Mouse (Mus musculus) neural tube, embryonic 14.5 days (tissue): ENCODE data around the gene Gm49396. TPM values are rescaled to one million over a fixed set of nuclear protein-coding genes. Genes with fewer than 3 reads are reported as not detected.

Experiments
- ATAC-seq: fragments of 200-750 bp; cut with Nextera tagmentation; 2 replicates; pipeline ENCODE4 v1.8.0; 2017; ENCODE audit warnings: low read depth, mild to moderate bottlenecking, moderate TSS enrichment, moderate library complexity
- H3K27ac ChIP-seq: fragments of 300-500 bp; sonication (generic); 2 replicates; pipeline ENCODE4 v1.5.1; 2014; ENCODE audit warnings: low read depth, mild to moderate bottlenecking, control low read depth, low read length, moderate library complexity, mixed read lengths
- H3K27me3 ChIP-seq: fragments of 300-500 bp; sonication (generic); 2 replicates; pipeline ENCODE4 v1.6.1; 2014; ENCODE audit warnings: low read length; ENCODE audit not compliant: control insufficient read depth, insufficient read depth
- H3K36me3 ChIP-seq: fragments of 300-500 bp; sonication (generic); 2 replicates; pipeline ENCODE4 v1.6.1; 2014; ENCODE audit warnings: low read length, mixed read lengths; ENCODE audit not compliant: control insufficient read depth, insufficient read depth
- H3K4me1 ChIP-seq: fragments of 300-500 bp; sonication (generic); 2 replicates; pipeline ENCODE4 v1.6.1; 2014; ENCODE audit warnings: low read length; ENCODE audit not compliant: control insufficient read depth, insufficient read depth
- H3K4me2 ChIP-seq: fragments of 300-500 bp; sonication (generic); 2 replicates; pipeline ENCODE4 v1.6.1; 2014; ENCODE audit warnings: mild to moderate bottlenecking, low read depth, low read length, control low read depth
- H3K4me3 ChIP-seq: fragments of 300-500 bp; sonication (generic); 2 replicates; pipeline ENCODE4 v1.5.1; 2014; ENCODE audit warnings: low read depth, low read length, control low read depth, mixed read lengths
- H3K9ac ChIP-seq: fragments of 300-500 bp; sonication (generic); replicated peaks from 2 replicates; pipeline ENCODE4 v1.6.1; 2014; ENCODE audit warnings: low read depth, mild to moderate bottlenecking, control low read depth, low read length, mixed read lengths
- H3K9me3 ChIP-seq: fragments of 300-500 bp; sonication (generic); 2 replicates; pipeline ENCODE4 v1.6.1; 2016; ENCODE audit warnings: low read length; ENCODE audit not compliant: control insufficient read depth
- WGBS: fragments of 180-500 bp; shearing (Covaris S2); extraction: QIAGEN DNeasy Blood & Tissue Kit; methylation state at CpG from one replicate; pipeline ENCODE4 v1.1.7; 2014; 5-methylcytosine and 5-hydroxymethylcytosine counted together
- polyA plus RNA-seq: library from polyadenylated mRNA; unstranded; fragments of >200 nt; fragmentation: Nextera tagmentation; extraction: Ambion mirVana; gene quantifications from 2 replicates; pipeline ENCODE4 v1.2.1, GENCODE M21; 2014

The Gm49396 gene
- polyA plus RNA-seq, 1 experiment from 2014 or later: 8.1 TPM

DNA sequence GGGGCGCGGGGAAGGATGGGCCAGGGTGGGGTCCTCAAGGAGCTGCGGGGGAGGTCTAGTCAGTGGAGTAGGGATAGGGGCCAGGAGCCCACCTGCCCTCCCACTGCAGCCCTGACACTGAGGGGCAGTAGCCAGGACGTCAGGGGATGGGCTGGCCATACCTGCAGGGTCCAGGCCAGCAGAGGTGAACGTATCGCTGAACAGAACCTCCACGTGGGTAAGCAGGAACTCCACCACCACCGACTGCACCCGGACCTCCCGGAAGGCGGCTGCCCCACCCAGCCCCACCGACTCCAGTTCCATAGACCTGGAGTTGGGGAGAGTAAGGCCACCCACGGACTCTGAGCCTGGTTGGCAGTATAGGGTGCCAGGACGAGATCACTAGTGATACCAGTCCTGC lies 36.2 kb upstream of the Gm49396 start:
- no peaks in the 10 kb centered on the region for H3K27me3 ChIP-seq
- H3K9me3 ChIP-seq: no peaks in the 10 kb centered on the region
- H3K36me3 ChIP-seq: peaks cover 92% of the 10 kb centered on the region
- WGBS: 81% methylated on average over 14 of the region's 14 CpGs
- H3K4me3 ChIP-seq: no peak overlapping the region
- no peak for ATAC-seq
- peaks cover 9% of the 10 kb centered on the region for H3K4me1 ChIP-seq
- H3K9ac ChIP-seq: no peak overlapping the region
- H3K4me2 ChIP-seq: no peak overlapping the region
- H3K27ac ChIP-seq: no peak overlapping the region

DNA sequence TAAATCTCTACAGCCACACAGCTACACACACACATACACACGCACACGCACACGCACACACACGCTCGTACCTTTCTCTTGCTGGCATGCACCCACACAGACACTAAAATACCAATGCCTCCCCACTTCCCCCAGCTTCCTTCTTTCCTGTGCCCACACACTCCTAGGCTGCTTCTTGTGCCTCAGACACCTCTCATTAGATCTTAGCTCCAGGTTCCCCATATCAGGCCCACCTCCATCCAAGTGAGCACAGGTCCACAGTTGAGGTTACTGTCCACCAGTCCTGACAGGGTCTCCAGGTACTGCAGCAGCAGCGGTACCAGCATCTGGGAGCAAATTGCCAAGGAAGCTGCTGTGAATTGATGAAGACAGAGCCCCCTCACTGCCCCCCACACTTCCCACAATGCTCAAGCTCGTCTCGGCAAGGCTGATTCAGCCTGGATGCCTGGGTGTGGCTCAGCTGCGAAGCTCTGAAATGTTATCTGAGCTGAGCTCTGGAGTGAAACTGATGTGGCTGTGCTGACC lies 31.8 kb upstream of the Gm49396 start:
- WGBS: 88% methylated on average over 9 of the region's 9 CpGs
- H3K9me3 ChIP-seq: no peaks in the 10 kb centered on the region
- no peaks in the 10 kb centered on the region for H3K27me3 ChIP-seq
- H3K4me3 ChIP-seq: no peak overlapping the region
- ATAC-seq: no peak
- H3K9ac ChIP-seq: peak overlapping the region; percentile 16; the same call in 1 of the 2 replicates
- no peak overlapping the region for H3K27ac ChIP-seq
- H3K36me3 ChIP-seq: peaks cover 61% of the 10 kb centered on the region
- H3K4me1 ChIP-seq: peaks cover 34% of the 10 kb centered on the region
- H3K4me2 ChIP-seq: peak overlapping the region; percentile 16; the same call in 1 of the 2 replicates

DNA sequence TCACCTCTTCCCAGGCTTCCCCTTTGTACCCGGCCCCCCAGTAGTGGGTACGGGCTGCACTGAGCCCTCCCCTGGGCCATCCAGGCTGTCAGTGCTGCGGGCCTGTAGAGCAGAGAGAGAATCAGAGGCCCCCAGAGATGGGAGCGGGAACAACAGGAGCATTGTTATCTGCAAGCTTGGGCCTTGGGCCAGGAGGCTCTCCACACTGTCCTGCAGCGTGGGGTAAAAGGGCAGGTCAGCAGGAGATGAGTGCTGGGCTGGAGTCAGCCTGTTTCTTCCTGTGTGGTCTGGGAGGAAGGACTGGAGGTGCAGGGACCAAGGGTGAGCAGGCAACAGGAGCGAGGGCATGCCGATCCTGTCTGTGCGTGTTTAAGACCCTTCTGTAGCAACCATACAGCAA lies 30.2 kb upstream of the Gm49396 start:
- Histone ChIP-seq H3K4me1 (peaks cover 34% of the 10 kb centered on the region), H3K4me2 (peak overlapping the region; percentile 86), H3K27me3 (no peaks in the 10 kb centered on the region), H3K27ac (no peak overlapping the region), H3K36me3 (peaks cover 46% of the 10 kb centered on the region), H3K9me3 (no peaks in the 10 kb centered on the region), H3K9ac (peak overlapping the region; percentile 2; the same call in 1 of the 2 replicates), H3K4me3 (peak overlapping the region; percentile 92)
- no peak for ATAC-seq
- 9% methylated on average over 8 of the region's 8 CpGs for WGBS

DNA sequence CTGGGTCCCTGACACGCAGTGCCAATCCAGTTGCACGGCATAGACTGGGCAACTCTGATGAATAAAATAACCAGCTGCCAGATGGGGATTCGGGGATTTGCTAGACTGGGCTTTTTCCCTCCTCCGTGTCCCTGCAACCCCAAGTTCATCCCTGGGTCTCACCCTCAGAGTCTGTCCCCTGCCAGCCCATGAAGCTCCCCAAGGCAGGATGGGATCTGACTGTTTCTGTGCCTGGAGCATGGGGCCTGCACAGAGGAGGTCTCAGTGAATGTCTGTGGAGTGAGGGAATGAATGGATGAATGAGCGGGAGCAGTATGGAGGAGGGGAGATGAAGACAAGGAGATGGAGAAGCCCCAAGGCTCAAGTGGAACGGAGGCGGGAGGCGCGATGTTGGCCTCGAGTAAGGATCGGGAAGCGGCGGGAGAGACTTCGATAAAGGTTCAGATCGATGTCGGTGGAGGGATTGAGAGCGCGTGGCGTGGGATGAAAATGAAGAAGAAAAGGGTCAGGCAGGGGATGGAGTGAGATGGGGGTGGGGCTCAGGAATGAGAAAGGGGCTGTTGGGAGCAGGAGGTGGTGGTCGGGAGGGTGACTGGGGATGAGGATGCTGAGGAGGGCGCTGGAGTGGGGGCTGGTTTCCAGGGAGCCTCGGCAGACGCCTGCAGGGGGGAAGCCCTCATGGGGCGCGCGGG lies 29.1 kb upstream of the Gm49396 start:
- H3K27ac ChIP-seq: peak overlapping the region; percentile 90
- no peaks in the 10 kb centered on the region for H3K9me3 ChIP-seq
- H3K9ac ChIP-seq: peak overlapping the region; percentile 95
- H3K4me2 ChIP-seq: peak overlapping the region; percentile 86
- peak; percentile 55 for ATAC-seq
- WGBS: 3% methylated on average over 23 of the region's 26 CpGs
- H3K4me1 ChIP-seq: peaks cover 34% of the 10 kb centered on the region
- H3K4me3 ChIP-seq: peak overlapping the region; percentile 92
- peaks cover 35% of the 10 kb centered on the region for H3K36me3 ChIP-seq
- H3K27me3 ChIP-seq: no peaks in the 10 kb centered on the region

DNA sequence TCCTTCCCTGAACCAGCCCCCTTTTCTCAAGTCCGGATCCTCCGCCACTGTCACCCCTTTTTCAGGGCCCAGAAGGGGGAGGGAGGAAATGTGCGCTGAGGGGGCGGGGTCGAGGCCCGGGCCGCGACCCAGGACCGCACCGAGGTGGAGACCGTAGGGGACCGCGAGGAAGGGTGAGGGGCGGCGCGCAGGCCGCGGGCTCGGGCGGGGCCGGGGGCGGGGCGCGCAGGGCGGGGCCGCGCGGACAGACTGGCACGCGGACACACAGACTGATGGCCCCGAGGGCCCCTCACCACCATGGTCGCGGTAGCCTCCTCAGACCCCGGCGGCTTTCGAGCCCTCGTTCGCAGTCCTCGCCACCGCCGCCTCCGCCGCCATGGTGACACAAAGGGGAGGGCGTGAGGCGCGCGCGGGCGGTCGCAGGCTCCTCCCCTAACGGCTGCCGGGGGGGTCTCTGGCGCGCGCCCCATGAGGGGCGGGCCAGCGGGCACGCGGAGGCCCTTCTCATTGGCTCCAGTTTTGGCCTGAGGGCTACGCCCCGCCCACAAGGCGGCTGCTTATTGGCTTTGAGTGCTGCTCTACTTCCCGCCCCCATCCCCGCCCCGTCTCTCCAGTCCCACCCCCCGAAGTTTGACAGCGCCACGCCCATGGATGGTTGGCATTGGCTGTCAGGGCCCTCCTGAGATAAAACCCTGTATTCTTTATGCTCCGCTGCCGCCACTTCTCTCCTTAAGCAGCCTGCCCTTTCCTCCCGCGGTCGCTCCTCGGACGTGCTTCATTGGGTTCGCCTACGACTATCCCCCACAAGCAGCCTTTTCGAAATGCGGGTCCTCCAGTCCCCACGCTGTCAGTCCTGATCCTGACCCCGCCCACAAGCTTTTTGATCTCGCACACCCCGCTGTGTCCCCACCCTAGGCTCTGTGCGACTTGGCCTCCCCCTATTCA lies 28.2 kb upstream of the Gm49396 start, which contains the start of gene Arhgap33:
Gene Arhgap33 (minus strand): TSS at position 428 of the 945 bp plus-strand sequence.
- H3K9me3 ChIP-seq: no peaks in the 10 kb centered on the region
- no peaks in the 10 kb centered on the region for H3K27me3 ChIP-seq
- peak; percentile 91 for ATAC-seq
- WGBS: 1% methylated on average over 65 of the region's 84 CpGs
- H3K4me2 ChIP-seq: peak within 1 kb of the TSS; percentile 86
- H3K36me3 ChIP-seq: peaks cover 26% of the 10 kb centered on the region
- H3K4me1 ChIP-seq: peaks cover 34% of the 10 kb centered on the region
- H3K4me3 ChIP-seq: peak within 1 kb of the TSS; percentile 92
- peak within 1 kb of the TSS; percentile 95 for H3K9ac ChIP-seq
- peak within 1 kb of the TSS; percentile 90 for H3K27ac ChIP-seq

DNA sequence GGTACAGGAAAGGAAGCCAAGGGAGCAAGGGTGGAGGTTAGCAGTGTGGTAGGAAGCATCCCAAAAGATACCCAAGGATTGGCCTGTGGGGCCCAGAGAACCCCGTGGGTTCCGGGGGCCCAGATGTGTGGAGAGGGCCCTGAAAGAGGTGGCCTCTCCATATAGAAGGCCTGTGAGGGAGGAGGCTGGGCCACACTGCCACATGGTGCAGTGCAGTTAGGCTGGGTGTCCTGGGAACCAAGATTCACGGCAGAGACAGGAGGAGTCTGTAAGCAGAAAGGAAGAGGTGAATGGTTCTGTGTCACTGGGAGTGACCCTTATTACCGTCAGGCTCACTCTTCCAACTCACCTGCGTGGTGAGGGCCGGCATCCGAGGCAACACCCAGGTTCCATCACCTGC lies 22.6 kb upstream of the Gm49396 start:
- ATAC-seq: no peak
- Histone ChIP-seq H3K9ac (no peak overlapping the region), H3K4me3 (no peak overlapping the region), H3K9me3 (no peaks in the 10 kb centered on the region), H3K4me2 (no peak overlapping the region), H3K4me1 (peaks cover 4% of the 10 kb centered on the region), H3K27ac (no peak overlapping the region), H3K27me3 (no peaks in the 10 kb centered on the region), H3K36me3 (peaks cover 12% of the 10 kb centered on the region; the same call in 1 of the 2 replicates)
- WGBS: 87% methylated on average over 7 of the region's 7 CpGs

DNA sequence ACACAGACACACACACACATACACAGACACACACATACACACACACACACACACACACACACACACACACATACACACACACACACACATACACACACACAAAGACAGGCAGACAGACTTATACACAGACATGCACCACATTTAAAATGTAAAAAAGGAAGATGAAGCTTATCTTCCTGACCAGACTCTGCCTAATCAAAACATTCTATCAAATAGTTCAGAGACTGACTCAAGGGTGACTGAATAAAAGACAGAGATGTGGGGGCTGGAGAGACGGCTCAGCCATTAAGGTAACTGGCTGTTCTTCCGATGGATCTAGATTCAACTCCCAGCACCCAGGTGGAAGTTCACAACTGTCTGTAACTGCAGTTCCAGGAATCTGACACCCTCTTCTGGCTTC lies 18.8 kb upstream of the Gm49396 start:
- H3K9me3 ChIP-seq: no peaks in the 10 kb centered on the region
- peaks cover 17% of the 10 kb centered on the region for H3K36me3 ChIP-seq
- no peaks in the 10 kb centered on the region for H3K4me1 ChIP-seq
- H3K4me2 ChIP-seq: no peak overlapping the region
- no peak overlapping the region for H3K4me3 ChIP-seq
- no peak overlapping the region for H3K27ac ChIP-seq
- ATAC-seq: no peak
- no peak overlapping the region for H3K9ac ChIP-seq
- H3K27me3 ChIP-seq: no peaks in the 10 kb centered on the region
- WGBS: 92% methylated on average over 2 of the region's 2 CpGs

DNA sequence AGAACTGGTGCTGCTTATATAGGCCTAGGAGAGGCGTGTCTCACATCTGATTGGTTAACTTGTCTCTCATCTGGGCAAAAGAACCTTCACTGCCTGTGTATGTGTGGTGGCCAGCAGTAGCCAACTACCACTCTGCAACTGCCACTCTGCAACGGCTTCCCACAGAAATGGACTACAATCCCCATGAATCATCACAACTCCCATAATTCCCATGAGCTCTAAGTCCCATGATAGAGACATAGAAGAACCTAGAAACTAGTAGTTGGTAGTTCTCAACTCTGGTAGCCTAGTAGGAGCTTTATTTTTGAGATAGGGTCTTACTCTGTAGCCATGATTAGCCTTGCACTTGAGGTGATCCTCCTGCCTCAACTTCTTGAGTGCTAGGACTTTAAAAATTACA lies 13.3 kb upstream of the Gm49396 start:
- no peak for ATAC-seq
- no peak overlapping the region for H3K4me3 ChIP-seq
- H3K27me3 ChIP-seq: no peaks in the 10 kb centered on the region
- no peak overlapping the region for H3K4me2 ChIP-seq
- peaks cover 13% of the 10 kb centered on the region for H3K4me1 ChIP-seq
- WGBS: 88% methylated on average over 2 of the region's 2 CpGs
- H3K36me3 ChIP-seq: peaks cover 13% of the 10 kb centered on the region; the same call in 1 of the 2 replicates
- H3K9me3 ChIP-seq: no peaks in the 10 kb centered on the region
- no peak overlapping the region for H3K9ac ChIP-seq
- no peak overlapping the region for H3K27ac ChIP-seq
